Mouse (Mus musculus) E14TG2a.4 (cell line): ENCODE results near the gene Tnfrsf8.

Experiments
- CTCF ChIP-seq: conservative IDR thresholded peaks from 2 replicates; pipeline ENCODE4 v1.5.1; 2014; ENCODE audit warnings: low read length
- NANOG ChIP-seq: IDR thresholded peaks from 2 replicates; pipeline ENCODE4 v1.6.1; 2014; ENCODE audit warnings: borderline replicate concordance, low read length, mixed read lengths

GRCm38 (mm10) chr4:145229051-145229450, 85.9 kb downstream of the Tnfrsf8 start:
- no peak for TF ChIP-seq CTCF
- TF ChIP-seq NANOG, result no peak
